9 mouse cellular contexts compared by ENCODE assay signal in the genomic region with DNA sequence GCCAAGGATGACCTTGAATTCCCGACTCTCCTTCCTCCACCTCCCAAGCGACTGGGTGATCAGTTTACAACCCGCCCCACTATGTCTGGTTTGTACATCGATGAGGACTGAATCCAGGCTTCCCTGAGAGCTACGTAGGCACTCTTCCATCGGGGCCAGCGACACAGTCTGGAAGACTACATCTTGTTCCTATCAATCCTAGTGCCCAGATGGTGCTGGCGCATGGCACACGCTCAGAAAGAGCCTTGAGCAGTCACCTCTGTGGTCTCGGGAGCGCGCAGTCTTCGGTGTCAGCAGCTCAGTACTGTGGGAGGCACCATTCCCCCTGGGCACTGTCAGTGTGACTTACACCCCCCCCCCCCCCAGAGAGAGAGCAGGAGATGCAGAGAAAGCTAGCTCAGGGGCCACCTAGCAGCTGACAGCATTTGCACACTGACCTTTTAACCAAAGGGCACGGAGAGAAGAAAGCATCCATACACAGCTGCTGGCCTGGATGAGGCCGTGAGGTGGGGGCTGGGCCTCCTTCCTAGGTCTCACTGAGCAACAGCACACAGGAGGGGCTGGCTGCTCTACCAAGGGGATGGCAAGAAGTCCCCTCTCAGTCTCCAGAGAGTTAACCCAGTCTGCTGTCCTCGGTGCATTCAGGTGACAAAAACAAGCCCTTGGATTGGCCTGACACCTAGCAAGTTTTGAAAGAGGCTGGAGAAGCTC. TPM values are rescaled to one million over a fixed set of nuclear protein-coding genes. Genes with fewer than 3 reads are reported as not detected.
DNase-seq lines count a peak whose midpoint lies in the region; ATAC-seq lines count a peak whose summit lies in the region.
"Had no signal": no experiment of that assay in that cellular context is flagged by ENCODE, and none has a peak within 500 bp of the region (broad histone marks: within the 10 kb centered on the region; RNA-seq: fewer than 3 reads in every experiment).

No protein-coding gene starts in this region.

- DNase-seq in kidney, adult 9 months = no peak
- peak; percentile 73 for DNase-seq in brain, adult 2 months (ENCODE audit: low read depth, low spot score)
- peak; percentile 63 for DNase-seq in neural tube, embryonic 11.5 days (ENCODE audit: low spot score)
- no peak for DNase-seq in spleen, postnatal 14 days (ENCODE audit: low spot score in 2 of 2)
- no peak for DNase-seq in left cerebral cortex, adult 18-20 months (ENCODE audit: low spot score in 2 of 2)
- DNase-seq: lung, embryonic 14.5 days had no signal

- ATAC-seq in kidney, embryonic 14.5 days (ENCODE audit: low FRiP score, low TSS enrichment) = peak; percentile 16; the same call in 1 of the 2 replicates
- ATAC-seq in hindbrain, embryonic 13.5 days (ENCODE audit: low FRiP score) = no peak
- no peak for ATAC-seq in neural tube, embryonic 11.5 days (ENCODE audit: insufficient read depth, low FRiP score, low TSS enrichment)
- no peak for ATAC-seq in inflammation-experienced regulatory T-cells, adult 6 months

- H3K9ac ChIP-seq in kidney, embryonic 14.5 days (ENCODE audit: low read depth, low read length) = no peak overlapping the region
- no peak overlapping the region for H3K9ac ChIP-seq in hindbrain, embryonic 13.5 days
- H3K9ac ChIP-seq in neural tube, embryonic 11.5 days (ENCODE audit: low read length) = peak overlapping the region; percentile 2
- H3K9ac ChIP-seq: lung, embryonic 14.5 days had no signal

- no peaks in the 10 kb centered on the region for H3K36me3 ChIP-seq in kidney, embryonic 14.5 days (ENCODE audit: control insufficient read depth, insufficient read depth, low read length)
- H3K36me3 ChIP-seq in hindbrain, embryonic 13.5 days = peaks cover 6% of the 10 kb centered on the region; the same call in 1 of the 2 replicates
- no peaks in the 10 kb centered on the region for H3K36me3 ChIP-seq in neural tube, embryonic 11.5 days (ENCODE audit: control insufficient read depth, insufficient read depth, low read length)

- 0 out of 2 replicates have a peak overlapping the region, but pooled peaks have one; percentile 3 for H3K4me2 ChIP-seq in kidney, embryonic 14.5 days (replicated peaks; ENCODE audit: low read depth, low read length)
- H3K4me2 ChIP-seq in hindbrain, embryonic 13.5 days = 0 out of 2 replicates have a peak overlapping the region, but pooled peaks have one; percentile 3
- H3K4me2 ChIP-seq in neural tube, embryonic 11.5 days (ENCODE audit: low read depth) = no peak overlapping the region
- H3K4me2 ChIP-seq: lung, embryonic 14.5 days had no signal

- no peaks in the 10 kb centered on the region for H3K27me3 ChIP-seq in kidney, embryonic 14.5 days (ENCODE audit: control insufficient read depth, insufficient read depth, low read length)
- no peaks in the 10 kb centered on the region for H3K27me3 ChIP-seq in hindbrain, embryonic 13.5 days
- H3K27me3 ChIP-seq in neural tube, embryonic 11.5 days (ENCODE audit: control insufficient read depth, insufficient read depth, low read length) = no peaks in the 10 kb centered on the region

- WGBS in kidney, embryonic 14.5 days = 28% methylated on average over 16 of the region's 16 CpGs
- 35% methylated on average over 16 of the region's 16 CpGs for WGBS in hindbrain, embryonic 13.5 days
- 27% methylated on average over 16 of the region's 16 CpGs for WGBS in neural tube, embryonic 11.5 days

- peaks cover 83% of the 10 kb centered on the region for H3K4me1 ChIP-seq in kidney, embryonic 14.5 days (ENCODE audit: control insufficient read depth, insufficient read depth, low read length)
- peaks cover 84% of the 10 kb centered on the region for H3K4me1 ChIP-seq in hindbrain, embryonic 13.5 days (replicated peaks)
- peaks cover 67% of the 10 kb centered on the region for H3K4me1 ChIP-seq in neural tube, embryonic 11.5 days (ENCODE audit: control insufficient read depth, insufficient read depth, low read length)

- H3K4me3 ChIP-seq in kidney, embryonic 14.5 days (ENCODE audit: low read length) = no peak overlapping the region
- no peak overlapping the region for H3K4me3 ChIP-seq in hindbrain, embryonic 13.5 days
- no peak overlapping the region for H3K4me3 ChIP-seq in neural tube, embryonic 11.5 days (ENCODE audit: low read depth, low read length)

- no peaks in the 10 kb centered on the region for H3K9me3 ChIP-seq in kidney, embryonic 14.5 days (ENCODE audit: control insufficient read depth, low read length)
- H3K9me3 ChIP-seq in hindbrain, embryonic 13.5 days = no peaks in the 10 kb centered on the region
- no peaks in the 10 kb centered on the region for H3K9me3 ChIP-seq in neural tube, embryonic 11.5 days (ENCODE audit: control insufficient read depth, low read length)

- H3K27ac ChIP-seq in kidney, embryonic 14.5 days (ENCODE audit: low read depth, low read length) = no peak overlapping the region
- peak overlapping the region; percentile 82 for H3K27ac ChIP-seq in hindbrain, embryonic 13.5 days
- H3K27ac ChIP-seq in neural tube, embryonic 11.5 days (ENCODE audit: low read depth, low read length) = peak overlapping the region; percentile 64

RNA-seq across cellular contexts. Expression of gene Cotl1, which starts 10.3 kb away (rescaled TPM):
- 239 and 329 TPM in 2 replicates for polyA plus RNA-seq in kidney, embryonic 14.5 days (2014; fragmentation: Nextera tagmentation; extraction: Ambion mirVana)
- polyA plus RNA-seq in hindbrain, embryonic 13.5 days (2015; fragmentation: Nextera tagmentation; extraction: Ambion mirVana) = 98.1 and 106 TPM in 2 replicates
- 574 and 631 TPM in 2 replicates for polyA plus RNA-seq in neural tube, embryonic 11.5 days (2014; fragmentation: Nextera tagmentation; extraction: Ambion mirVana)
- 100 to 1,000 TPM; 181 to 242 (median 218) TPM for polyA plus RNA-seq in inflammation-experienced regulatory T-cells, adult 6 months (2017; shearing (Covaris generic))
- total RNA-seq in left cerebral cortex, adult 18-20 months (2021) = 10 to 100 TPM; 67.0 to 69.6 TPM

RNA-seq across cellular contexts. Expression of gene Klhl36, which starts 32.0 kb away (rescaled TPM):
- 13.3 and 13.8 TPM in 2 replicates for polyA plus RNA-seq in kidney, embryonic 14.5 days (2014; fragmentation: Nextera tagmentation; extraction: Ambion mirVana)
- polyA plus RNA-seq in hindbrain, embryonic 13.5 days (2015; fragmentation: Nextera tagmentation; extraction: Ambion mirVana) = 14.6 and 14.8 TPM in 2 replicates
- 7.8 and 8.9 TPM in 2 replicates for polyA plus RNA-seq in neural tube, embryonic 11.5 days (2014; fragmentation: Nextera tagmentation; extraction: Ambion mirVana)
- 1 to 10 TPM; 6.8 to 8.0 (median 7.1) TPM for polyA plus RNA-seq in inflammation-experienced regulatory T-cells, adult 6 months (2017; shearing (Covaris generic))
- total RNA-seq in left cerebral cortex, adult 18-20 months (2021) = 1 to 10 TPM; 7.7 to 8.8 TPM

RNA-seq across cellular contexts. Expression of gene Tldc1, which starts 51.8 kb away (rescaled TPM):
- 6.4 and 13.0 TPM in 2 replicates for polyA plus RNA-seq in kidney, embryonic 14.5 days (2014; fragmentation: Nextera tagmentation; extraction: Ambion mirVana)
- polyA plus RNA-seq in hindbrain, embryonic 13.5 days (2015; fragmentation: Nextera tagmentation; extraction: Ambion mirVana) = 11.8 and 12.8 TPM in 2 replicates
- 10.3 and 11.1 TPM in 2 replicates for polyA plus RNA-seq in neural tube, embryonic 11.5 days (2014; fragmentation: Nextera tagmentation; extraction: Ambion mirVana)
- polyA plus RNA-seq in inflammation-experienced regulatory T-cells, adult 6 months (2017; shearing (Covaris generic)) = 1 to 10 TPM; 6.1 to 7.4 (median 7.0) TPM
- total RNA-seq in left cerebral cortex, adult 18-20 months (2021) = 10 to 100 TPM; 14.5 to 15.3 TPM

Comparison
In these comparisons a context has a peak if more than half of its experiments do, and no peak if none do; other contexts are left out.
1. DNase-seq: peak in brain, adult 2 months (single experiment) and neural tube, embryonic 11.5 days (single experiment); none in kidney, adult 9 months (single experiment), spleen, postnatal 14 days (0 of 2) and left cerebral cortex, adult 18-20 months (0 of 2).